Mouse (Mus musculus) lung, adult 2 months (tissue): ENCODE results near the gene Grb2.

Source experiments
- CTCF ChIP-seq: fragments of 200-500 bp; IDR thresholded peaks from 2 replicates; pipeline ENCODE4 v1.5.1; 2011; ENCODE audit warnings: mild to moderate bottlenecking, low read length, control low read depth; ENCODE audit not compliant: insufficient read depth
- POLR2A ChIP-seq: fragments of 200-500 bp; IDR thresholded peaks from 2 replicates; pipeline ENCODE4 v1.6.1; 2011; ENCODE audit warnings: low read depth, mild to moderate bottlenecking, control low read depth, low read length, borderline replicate concordance; ENCODE audit errors: extremely low read depth

GRCm38 (mm10) chr11:115644308-115644707, 64.1 kb downstream of the Grb2 start:
- TF ChIP-seq POLR2A (no peak), CTCF (no peak)
